Mouse (Mus musculus) kidney, adult 9 months (tissue): ENCODE results near the gene Agrn.
A peak's percentile ranks its signal among the peaks of the same experiment; 100 is the strongest.
"Not testable (repeated sequence)": the region's sequence is repeated elsewhere in the genome, so short reads cannot be mapped to it uniquely, and the experiment has no call there.

ENCODE experiments used
- DNase-seq: peaks from one replicate; pipeline ENCODE4 v3.0.0; 2022

Gene Agrn

GRCm38 (mm10) chr4:156200623-156201475 lies 3.6 kb upstream of the Agrn start, which contains the start of gene Isg15:
TSS of gene Isg15 (minus strand) at chr4:156200818.
- DNase-seq: peak; percentile 54

GRCm38 (mm10) chr4:156197829-156198205 lies 529 bp upstream of the Agrn start:
- peak; percentile 92 for DNase-seq

DNA sequence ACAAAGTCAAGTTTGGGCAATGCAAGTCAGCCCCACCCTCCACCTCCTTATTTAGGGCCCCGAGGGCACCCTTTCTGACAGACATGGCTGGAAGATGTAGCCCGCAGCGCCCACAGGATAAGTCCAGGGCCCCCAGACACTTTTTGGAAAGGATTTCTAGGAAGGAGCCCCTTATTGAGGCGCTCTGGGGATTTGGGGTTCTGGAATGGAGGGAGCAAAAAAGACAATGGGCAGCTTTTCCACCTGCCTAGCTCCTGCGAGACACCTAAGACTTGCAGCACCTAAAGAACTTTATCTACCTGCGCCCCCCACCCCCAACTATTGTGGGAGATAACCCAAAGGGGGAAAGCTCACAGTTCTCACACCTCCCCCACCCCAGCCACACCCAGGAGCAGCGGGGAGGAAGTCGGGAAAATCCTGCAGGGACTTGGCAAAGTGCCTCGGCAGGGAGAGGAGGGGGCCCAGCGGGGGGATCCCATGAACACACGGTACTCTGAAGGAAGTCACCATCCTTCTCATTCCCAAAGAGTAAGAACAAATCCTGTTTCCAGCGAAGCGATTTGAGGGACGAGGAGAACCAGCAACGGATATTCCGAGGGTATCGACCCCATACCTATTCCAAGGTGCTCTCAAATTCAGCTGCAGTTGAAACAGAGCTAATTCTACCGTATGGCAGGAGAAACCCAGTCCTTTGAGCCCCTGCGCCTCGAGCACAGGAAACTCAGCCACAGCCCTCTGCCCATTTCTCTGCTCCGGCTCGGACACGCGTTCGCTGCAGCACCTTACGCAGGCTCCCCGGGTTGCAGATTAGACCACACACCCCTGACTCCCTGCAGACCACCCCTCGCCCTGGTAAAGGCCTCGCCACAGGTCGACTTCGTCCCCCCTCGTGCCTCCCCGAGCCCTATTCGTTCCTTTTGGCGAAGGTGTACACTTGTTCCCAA lies 1.1 kb downstream of the Agrn start:
- peak; percentile 64 for DNase-seq

DNA sequence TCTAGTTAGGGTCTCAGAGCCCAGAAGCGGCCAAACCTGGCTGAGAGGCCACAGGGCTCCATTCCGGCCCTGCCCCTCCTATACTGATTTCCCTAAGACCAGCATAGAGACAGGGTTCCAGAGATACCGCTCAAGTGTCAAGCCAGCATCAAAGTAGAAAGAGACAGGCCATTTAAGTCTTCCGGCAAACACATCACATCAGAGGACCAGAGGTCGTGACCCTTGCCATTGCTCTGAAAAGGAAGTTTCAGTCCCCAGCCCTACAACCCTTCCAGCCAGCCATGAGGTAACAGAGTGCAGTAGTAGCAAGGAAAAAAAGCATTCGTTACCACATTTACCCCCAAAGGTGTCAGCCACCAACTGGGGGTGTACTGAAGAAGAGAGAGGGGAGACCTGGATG lies 2.9 kb downstream of the Agrn start:
- no peak for DNase-seq

- DNase-seq: peak; percentile 61
These were observed 3.4 kb downstream of the Agrn start for GRCm38 (mm10) chr4:156193906-156194305.

- peak; percentile 64 for DNase-seq
These were observed 4.1 kb downstream of the Agrn start for GRCm38 (mm10) chr4:156193200-156193590.

- DNase-seq: peak; percentile 89
These were observed 4.7 kb downstream of the Agrn start for GRCm38 (mm10) chr4:156192421-156193199.

DNA sequence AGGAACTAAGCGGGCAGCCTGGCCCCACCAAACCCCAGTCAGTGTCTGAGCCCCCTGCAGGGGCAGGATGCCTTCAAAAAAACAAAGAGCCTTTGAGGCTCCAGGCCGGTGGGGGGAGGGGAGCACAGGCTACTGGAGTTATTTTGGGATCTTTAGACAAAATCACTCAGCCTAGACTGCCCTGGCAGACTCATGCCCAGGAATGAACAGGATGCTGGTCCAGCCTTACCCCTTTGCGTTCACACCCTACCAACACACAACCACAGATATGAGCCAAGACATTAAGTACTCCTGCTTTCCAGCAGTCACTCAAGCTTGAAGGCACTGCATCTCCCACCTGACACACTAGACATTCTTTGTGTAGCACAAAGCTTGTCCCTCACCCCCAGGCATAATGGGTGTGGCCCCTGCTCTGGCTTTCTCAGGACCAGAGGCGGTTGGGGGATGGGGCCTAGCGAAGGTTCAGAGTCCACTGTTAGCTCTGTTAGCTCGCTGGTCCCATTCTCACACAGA lies 8.4 kb downstream of the Agrn start:
- DNase-seq: peak; percentile 72

DNA sequence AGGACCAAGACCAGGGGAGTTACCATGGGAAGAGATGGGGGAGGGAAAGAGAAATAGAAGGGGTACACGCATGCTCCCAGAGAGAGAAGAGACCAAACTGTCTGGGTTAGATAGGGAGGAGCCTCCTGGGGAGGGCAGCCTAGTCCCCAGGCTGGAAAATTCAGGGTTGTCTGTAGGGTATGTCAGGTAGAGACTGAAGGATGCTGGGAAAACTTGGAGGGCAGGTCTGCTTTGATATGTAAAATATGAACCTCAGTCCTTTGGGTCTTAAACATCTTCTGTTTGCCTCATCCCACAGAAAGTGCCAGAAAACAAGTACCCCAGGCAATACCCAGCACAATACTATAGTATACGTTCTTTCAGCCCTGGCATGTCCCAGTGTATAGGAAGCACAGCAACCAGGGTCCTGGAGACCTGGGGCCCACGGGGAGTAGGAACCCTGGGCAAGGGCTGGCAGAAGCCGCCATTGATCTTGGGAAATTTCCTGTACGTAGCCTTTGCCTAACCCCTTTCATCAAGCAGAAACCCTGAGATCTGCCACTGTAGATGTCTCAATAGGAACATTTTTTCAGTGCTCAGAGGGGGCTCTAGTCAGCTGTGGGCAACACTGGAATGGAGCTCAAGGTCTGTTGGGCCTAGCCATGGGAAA lies 9.0 kb downstream of the Agrn start:
- no peak for DNase-seq

DNA sequence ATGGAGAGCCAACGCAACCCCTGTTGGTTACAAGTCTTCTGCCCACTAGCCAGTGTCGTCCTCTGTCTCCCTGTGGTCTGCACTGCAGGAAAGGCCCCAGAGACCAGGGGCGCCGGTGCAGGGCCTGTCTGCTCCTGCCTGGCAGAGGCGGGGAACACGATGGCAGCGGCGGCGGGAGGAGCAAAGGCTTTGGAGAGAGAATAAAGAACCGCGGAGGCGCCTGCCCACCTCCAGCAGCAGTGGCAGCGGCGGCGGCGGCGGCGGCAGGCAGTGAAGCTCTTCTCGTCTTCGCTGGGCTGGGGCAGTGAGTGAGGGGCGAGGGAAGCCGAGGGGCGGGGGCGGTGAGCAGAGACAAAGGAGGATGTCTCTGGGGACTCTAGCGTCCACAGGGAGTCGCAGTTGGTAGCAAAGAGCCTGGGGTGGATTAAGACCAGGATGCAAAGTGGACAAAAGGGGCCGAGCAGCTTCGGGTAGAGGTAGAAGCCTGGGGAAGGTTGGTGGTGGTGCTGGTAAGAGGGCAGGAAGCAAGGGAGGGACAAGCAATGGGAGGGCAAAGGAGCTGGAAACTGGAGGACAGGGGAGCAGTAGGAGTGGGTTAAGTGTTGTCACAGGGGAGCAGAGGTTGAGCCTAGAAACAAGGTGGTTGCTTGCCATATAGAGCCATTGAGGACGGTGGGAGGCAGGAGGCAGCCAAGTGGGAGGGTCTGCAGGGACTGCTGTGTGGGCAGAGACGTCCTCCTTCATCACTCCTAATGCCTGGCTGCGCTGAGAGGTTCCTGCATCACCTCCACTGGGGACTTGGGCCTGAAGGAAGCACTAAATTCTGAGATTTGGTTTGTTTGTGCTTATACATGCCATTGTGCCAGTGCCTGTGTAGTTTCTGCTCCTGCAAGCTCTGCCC lies 11.1 kb downstream of the Agrn start:
- DNase-seq: no peak

GRCm38 (mm10) chr4:156185456-156185949 lies 11.8 kb downstream of the Agrn start:
- no peak for DNase-seq

GRCm38 (mm10) chr4:156184291-156184954 lies 12.9 kb downstream of the Agrn start:
- no peak for DNase-seq

DNA sequence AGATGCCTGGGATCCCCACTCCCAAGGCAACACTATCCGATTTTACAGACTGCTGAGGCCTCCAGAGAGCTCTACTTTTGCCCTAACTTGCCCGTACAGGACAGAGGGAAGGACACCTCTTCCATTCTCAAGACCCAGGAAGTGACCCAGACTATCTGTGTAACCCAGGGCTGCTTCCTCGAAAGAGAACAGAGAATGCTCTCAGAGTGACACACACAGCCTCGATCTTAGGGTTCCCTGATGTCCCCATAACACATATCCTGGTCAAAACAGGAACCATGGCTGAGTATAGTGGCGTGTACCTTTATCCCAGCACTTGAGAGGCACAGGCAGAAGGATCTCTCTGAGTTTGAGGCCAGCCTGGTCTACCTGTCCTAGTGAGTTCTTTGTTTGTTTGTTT lies 13.5 kb downstream of the Agrn start:
- DNase-seq: no peak

- no peak for DNase-seq
These were observed 19.7 kb downstream of the Agrn start for GRCm38 (mm10) chr4:156177630-156178029.

GRCm38 (mm10) chr4:156171828-156172227 lies 25.5 kb downstream of the Agrn start:
- DNase-seq: no peak

- no peak for DNase-seq
These were observed 28.2 kb downstream of the Agrn start for GRCm38 (mm10) chr4:156169129-156169528.

GRCm38 (mm10) chr4:156168611-156169010 lies 28.7 kb downstream of the Agrn start:
- DNase-seq: no peak

GRCm38 (mm10) chr4:156166477-156166876 lies 30.8 kb downstream of the Agrn start:
- no peak for DNase-seq

DNA sequence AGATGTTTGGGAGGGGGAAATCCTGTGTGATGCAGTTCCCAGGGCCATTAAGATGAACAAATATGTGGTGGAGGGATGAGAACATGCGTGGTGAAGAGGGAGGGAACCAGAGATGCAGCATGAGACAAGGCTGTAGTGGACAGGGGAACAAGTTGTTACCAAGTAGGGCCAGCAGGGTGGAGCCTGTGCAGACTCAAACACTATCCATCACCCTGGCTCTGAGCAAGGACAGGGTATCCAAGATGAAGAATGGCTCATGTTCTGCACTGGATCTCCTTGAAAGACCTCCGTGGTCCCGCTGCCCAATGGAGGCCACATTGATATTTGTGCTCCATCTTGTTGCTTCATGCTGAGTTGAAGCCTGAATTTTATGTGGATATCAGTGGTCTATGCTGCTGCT lies 42.5 kb downstream of the Agrn start:
- no peak for DNase-seq

DNA sequence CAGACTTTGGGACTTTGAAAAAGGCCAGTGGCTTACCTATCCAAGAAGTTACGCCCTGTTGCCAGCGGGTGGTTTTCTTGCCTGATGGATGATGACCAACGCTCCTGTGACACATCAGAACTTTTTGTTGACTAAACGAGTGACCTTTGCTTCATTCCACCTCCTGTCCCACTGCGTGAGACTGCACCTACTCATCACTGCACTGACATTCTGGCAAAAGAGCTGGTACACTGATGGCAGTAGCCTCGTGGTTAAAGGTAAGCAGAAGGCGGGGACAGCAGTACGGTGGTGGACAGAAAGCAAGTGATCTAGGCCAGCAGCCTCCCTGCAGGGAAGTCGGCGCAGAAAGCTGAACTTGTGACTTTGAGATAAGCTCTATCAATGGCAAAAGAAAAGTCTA lies 46.4 kb downstream of the Agrn start:
- not testable (repeated sequence) for DNase-seq
